In the genomic region with DNA sequence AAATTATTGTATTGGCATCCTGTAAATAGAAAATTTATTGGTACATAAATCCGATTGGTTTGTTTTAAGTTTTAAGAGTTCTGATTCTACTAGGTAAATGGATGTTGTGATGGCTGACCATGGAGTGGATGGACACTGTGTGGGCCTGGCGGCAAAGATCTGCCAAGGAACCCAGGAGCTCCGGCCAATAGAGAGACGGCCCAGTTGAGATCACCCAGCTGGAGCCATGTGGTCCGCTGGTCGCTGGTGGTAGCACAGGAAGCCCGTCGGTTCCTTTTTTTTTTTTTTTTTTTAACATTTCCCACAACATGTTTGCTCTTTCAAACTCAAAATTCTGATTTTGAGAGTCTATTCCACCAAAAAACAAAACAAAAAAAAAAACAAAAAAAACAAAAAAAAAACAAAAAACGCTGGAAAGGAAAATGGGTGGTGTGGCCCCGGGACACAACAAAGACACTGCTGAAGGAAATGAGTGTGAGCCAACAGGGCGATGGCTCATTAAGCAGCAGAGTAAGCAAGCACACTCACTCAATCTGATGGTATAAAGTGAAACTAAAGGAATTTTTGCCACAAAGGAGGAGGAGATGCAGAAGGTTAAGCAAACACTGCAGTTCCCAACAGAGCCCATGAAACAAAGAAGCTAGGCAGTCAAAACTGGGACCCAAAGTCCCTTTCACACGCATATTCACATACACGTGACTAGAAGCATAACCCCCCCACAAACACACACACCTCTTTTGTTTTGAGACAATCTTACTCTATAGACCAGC, we compare ENCODE assay signal across 22 mouse cellular contexts. TPM values are rescaled to one million over a fixed set of nuclear protein-coding genes. Genes with fewer than 3 reads are reported as not detected.
DNase-seq lines count a peak whose midpoint lies in the region; ATAC-seq and TF ChIP-seq lines count a peak whose summit lies in the region.
"Had no signal": no experiment of that assay in that cellular context is flagged by ENCODE, and none has a peak within 500 bp of the region (broad histone marks: within the 10 kb centered on the region; RNA-seq: fewer than 3 reads in every experiment).

No protein-coding gene starts in this region.

- no peak overlapping the region for H3K4me3 ChIP-seq in heart, embryonic 11.5 days (ENCODE audit: low read depth, low read length)
- no peak overlapping the region for H3K4me3 ChIP-seq in lung, embryonic 14.5 days (ENCODE audit: low read depth, low read length)
- H3K4me3 ChIP-seq in lung, adult 2 months (replicated peaks; ENCODE audit: extremely low read depth, low read depth, low read length) = no peak overlapping the region
- H3K4me3 ChIP-seq in stomach, postnatal 0 days (ENCODE audit: low read depth, low read length) = no peak overlapping the region
- no peak overlapping the region for H3K4me3 ChIP-seq in left cerebral cortex, adult 2 months
- H3K4me3 ChIP-seq: midbrain, embryonic 15.5 days; myocyte had no signal

- no peak overlapping the region for H3K9ac ChIP-seq in heart, embryonic 11.5 days (ENCODE audit: low read depth, low read length)
- no peak overlapping the region for H3K9ac ChIP-seq in lung, embryonic 14.5 days
- no peak overlapping the region for H3K9ac ChIP-seq in stomach, postnatal 0 days (ENCODE audit: low read length)
- H3K9ac ChIP-seq: forebrain, postnatal 0 days; midbrain, embryonic 15.5 days had no signal

- peak; percentile 40 to 50 for DNase-seq in heart, adult 9 months (ENCODE audit: low spot score in 2 of 2)
- no peak for DNase-seq in lung, embryonic 14.5 days
- no peak for DNase-seq in lung, adult 2 months
- peak; percentile 12 to 25 for DNase-seq in heart, postnatal 14 days
- no peak for DNase-seq in stomach, postnatal 0 days (ENCODE audit: low spot score)
- DNase-seq in left cerebral cortex, adult 2 months (ENCODE audit: extremely low spot score in 1 of 2, low spot score in 2 of 2) = no peak
- DNase-seq: adrenal gland, postnatal 36 days; cerebellum, adult 11-12 months; cerebellum, postnatal 14 days; embryo, embryonic 11 days; forebrain, postnatal 0 days; gastrocnemius, postnatal 36 days; lung, adult 18-20 months; right cerebral cortex, postnatal 14 days; spleen, adult 18-20 months; thymus, adult 18-20 months; thymus, postnatal 4 days had no signal

- peaks cover 5% of the 10 kb centered on the region; the same call in 1 of the 2 replicates for H3K36me3 ChIP-seq in heart, embryonic 11.5 days (ENCODE audit: control insufficient read depth, insufficient read depth, low read length)
- H3K36me3 ChIP-seq in lung, embryonic 14.5 days (ENCODE audit: insufficient read depth) = peaks cover 33% of the 10 kb centered on the region; the same call in 1 of the 2 replicates
- H3K36me3 ChIP-seq in stomach, postnatal 0 days (ENCODE audit: control insufficient read depth, insufficient read depth, low read length) = peaks cover 3% of the 10 kb centered on the region; the same call in 1 of the 2 replicates

- intact Hi-C loops in heart, postnatal 14 days (cut with DNase I) = no loop called here
- intact Hi-C loops in left cerebral cortex, adult 2 months (cut with DNase I) = no loop called here

- H3K27ac ChIP-seq in heart, embryonic 11.5 days (ENCODE audit: low read depth, low read length) = no peak overlapping the region
- peak overlapping the region; percentile 40; the same call in 1 of the 2 replicates for H3K27ac ChIP-seq in lung, embryonic 14.5 days (ENCODE audit: low read depth)
- no peak overlapping the region for H3K27ac ChIP-seq in stomach, postnatal 0 days (replicated peaks)
- H3K27ac ChIP-seq in left cerebral cortex, adult 2 months = no peak overlapping the region
- H3K27ac ChIP-seq: midbrain, embryonic 15.5 days had no signal

- H3K9me3 ChIP-seq in heart, embryonic 11.5 days (replicated peaks; ENCODE audit: control insufficient read depth, low read length) = no peaks in the 10 kb centered on the region
- H3K9me3 ChIP-seq in lung, embryonic 14.5 days (ENCODE audit: low read depth, low read length) = no peaks in the 10 kb centered on the region
- no peaks in the 10 kb centered on the region for H3K9me3 ChIP-seq in stomach, postnatal 0 days (ENCODE audit: control insufficient read depth, low read length)
- H3K9me3 ChIP-seq: midbrain, embryonic 15.5 days had no signal

- no peaks in the 10 kb centered on the region for H3K27me3 ChIP-seq in heart, embryonic 11.5 days (ENCODE audit: control insufficient read depth, insufficient read depth, low read length)
- no peaks in the 10 kb centered on the region for H3K27me3 ChIP-seq in lung, embryonic 14.5 days (ENCODE audit: insufficient read depth, low read length)
- no peaks in the 10 kb centered on the region for H3K27me3 ChIP-seq in stomach, postnatal 0 days (ENCODE audit: control insufficient read depth, insufficient read depth, low read length)
- H3K27me3 ChIP-seq: midbrain, embryonic 15.5 days had no signal

- no peak for TF ChIP-seq POLR2A in lung, adult 2 months (IDR thresholded peaks at IDR 0.05; ENCODE audit: borderline replicate concordance, extremely low read depth, low read depth, low read length)

- H3K4me1 ChIP-seq in heart, embryonic 11.5 days (ENCODE audit: control insufficient read depth, insufficient read depth, low read length) = no peaks in the 10 kb centered on the region
- H3K4me1 ChIP-seq in lung, embryonic 14.5 days (ENCODE audit: insufficient read depth) = no peaks in the 10 kb centered on the region
- H3K4me1 ChIP-seq in lung, adult 2 months (ENCODE audit: control insufficient read depth, insufficient read depth, low read length) = no peaks in the 10 kb centered on the region; the same call in 1 of the 2 replicates
- no peaks in the 10 kb centered on the region for H3K4me1 ChIP-seq in stomach, postnatal 0 days (replicated peaks; ENCODE audit: control insufficient read depth, insufficient read depth)
- H3K4me1 ChIP-seq: midbrain, embryonic 15.5 days had no signal

- TF ChIP-seq CTCF in lung, embryonic 14.5 days (IDR thresholded peaks at IDR 0.05; ENCODE audit: low read depth) = no peak
- TF ChIP-seq CTCF in lung, adult 2 months (IDR thresholded peaks at IDR 0.05; ENCODE audit: insufficient read depth, low read length) = no peak
- TF ChIP-seq CTCF in stomach, postnatal 0 days (IDR thresholded peaks at IDR 0.05; ENCODE audit: low read depth) = no peak
- TF ChIP-seq CTCF in left cerebral cortex, adult 2 months (IDR thresholded peaks at IDR 0.05) = no peak

- 83% methylated on average over 13 of the region's 13 CpGs for WGBS in heart, embryonic 11.5 days (ENCODE audit: insufficient replicate concordance)
- WGBS in lung, embryonic 14.5 days = 75% methylated on average over 13 of the region's 13 CpGs
- 63% methylated on average over 13 of the region's 13 CpGs for WGBS in lung, adult 2 months
- 73% methylated on average over 13 of the region's 13 CpGs for WGBS in stomach, postnatal 0 days

- no peak for ATAC-seq in heart, embryonic 11.5 days (replicated peaks; ENCODE audit: insufficient number of reproducible peaks, low FRiP score, low TSS enrichment)
- ATAC-seq in lung, embryonic 14.5 days (ENCODE audit: insufficient read depth) = no peak
- ATAC-seq in stomach, postnatal 0 days (ENCODE audit: low FRiP score, low TSS enrichment) = peak; percentile 47; the same call in 1 of the 2 replicates
- ATAC-seq: forebrain, postnatal 0 days; hindbrain, embryonic 16.5 days; midbrain, embryonic 15.5 days had no signal

- TF ChIP-seq EP300 in stomach, postnatal 0 days (optimal IDR thresholded peaks at IDR 0.05) = no peak

- H3K4me2 ChIP-seq in heart, embryonic 11.5 days = no peak overlapping the region
- H3K4me2 ChIP-seq in lung, embryonic 14.5 days = no peak overlapping the region
- no peak overlapping the region for H3K4me2 ChIP-seq in stomach, postnatal 0 days (replicated peaks; ENCODE audit: low read depth)
- H3K4me2 ChIP-seq: liver, embryonic 11.5 days; midbrain, embryonic 15.5 days had no signal

RNA-seq across cellular contexts. Expression of a gene that starts 21.4 kb away (rescaled TPM):
- polyA plus RNA-seq in heart, embryonic 11.5 days (2014; fragmentation: Nextera tagmentation; extraction: Ambion mirVana) = 60.4 and 63.3 TPM in 2 replicates
- 96.6 and 102 TPM in 2 replicates for polyA plus RNA-seq in lung, embryonic 14.5 days (2014; fragmentation: Nextera tagmentation; extraction: Ambion mirVana)
- polyA plus RNA-seq in lung, adult 2 months (2012; rRNA removed) = 51.3 and 62.0 TPM in 2 replicates
- 10 to 100 TPM; 32.3 to 33.8 TPM for total RNA-seq in heart, postnatal 14 days (2021)
- 49.4 and 56.3 TPM in 2 replicates for polyA plus RNA-seq in stomach, postnatal 0 days (2015; fragmentation: Nextera tagmentation; extraction: Ambion mirVana)
- total RNA-seq in left cerebral cortex, adult 2 months (2021) = 100 to 1,000 TPM; 187 to 219 TPM

Comparison
In these comparisons a context has a peak if more than half of its experiments do, and no peak if none do; other contexts are left out.
1. DNase-seq: peak in heart, adult 9 months (2 of 2) and heart, postnatal 14 days (2 of 2); none in lung, embryonic 14.5 days (single experiment), lung, adult 2 months (single experiment), stomach, postnatal 0 days (single experiment) and left cerebral cortex, adult 2 months (0 of 2).